Mouse (Mus musculus): ENCODE results near the gene Cbwd1. TPM values are rescaled to one million over a fixed set of nuclear protein-coding genes. Genes with fewer than 3 reads are reported as not detected.

The Cbwd1 gene
- polyA plus RNA-seq (2015; fragmentation: Nextera tagmentation; extraction: Ambion mirVana), result 16.3 and 18.7 TPM in 2 replicates

DNA sequence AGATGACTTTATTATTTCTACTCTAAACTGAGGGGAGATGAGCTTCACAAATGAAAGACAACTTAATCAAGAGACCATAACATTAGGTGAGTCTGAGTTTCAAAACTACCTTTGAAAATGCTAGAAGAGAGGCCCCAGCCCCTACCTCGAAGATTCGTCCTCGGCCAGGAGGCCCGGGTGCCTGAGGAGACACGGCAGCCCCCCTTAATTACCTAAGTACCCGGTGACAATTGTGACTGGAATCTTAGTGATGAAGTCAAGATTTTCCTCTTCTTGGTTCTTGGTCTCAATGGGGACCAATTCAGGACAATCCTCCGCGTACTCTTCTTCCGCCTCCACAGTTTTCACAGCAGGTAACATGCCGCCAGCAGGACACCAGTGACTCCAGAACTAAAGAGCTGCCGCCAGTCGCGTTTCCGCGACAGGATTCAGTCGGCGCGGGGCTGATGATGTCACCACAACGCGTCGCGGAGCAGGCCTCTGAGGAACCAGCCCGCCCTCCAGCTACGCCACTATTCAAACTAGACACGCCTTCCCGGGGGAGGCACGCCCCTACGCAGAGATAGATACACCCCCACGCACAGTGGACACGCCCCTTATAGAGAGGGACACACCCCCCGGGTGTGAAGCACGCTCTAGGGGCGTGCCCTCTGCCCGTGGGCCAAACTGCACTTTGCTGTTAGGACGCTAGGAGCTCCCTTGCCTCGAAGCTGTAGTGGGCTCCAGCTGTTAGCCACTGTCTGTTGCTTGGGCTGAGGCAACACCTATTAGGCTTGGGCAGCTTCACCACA is at the start of gene Cbwd1:
TSS of gene Cbwd1 (minus strand) at position 439 of the 791 bp plus-strand sequence.
- peak within 1 kb of the TSS; percentile 45; the same call in 1 of the 2 replicates for H3K27ac ChIP-seq
- under 1% methylated on average over 36 of the region's 36 CpGs for WGBS

DNA sequence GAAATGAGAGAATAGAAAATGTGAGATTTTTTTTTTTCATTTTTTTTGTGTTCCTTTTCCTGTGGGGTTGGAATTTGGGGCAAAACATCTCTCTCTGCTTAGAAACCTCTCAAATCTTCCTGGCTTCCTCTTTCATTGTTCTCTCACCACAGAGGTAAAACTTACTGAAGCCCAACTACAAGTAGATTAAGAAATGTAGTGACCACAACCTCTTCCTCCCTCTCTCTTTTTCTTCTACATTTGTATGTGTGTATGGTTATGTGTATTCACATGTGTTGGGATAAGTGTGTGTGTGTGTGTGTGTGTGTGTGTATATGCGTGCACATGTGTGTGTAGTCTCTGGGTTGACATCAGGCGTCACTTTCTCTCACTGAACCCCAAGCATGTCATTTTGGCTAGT is 47.1 kb upstream of the Cbwd1 start:
- no peaks in the 10 kb centered on the region for H3K9me3 ChIP-seq
- ATAC-seq, result no peak
- H3K9ac ChIP-seq (replicated peaks), result no peak overlapping the region
- no peak overlapping the region for H3K4me2 ChIP-seq (replicated peaks)
- H3K27me3 ChIP-seq, result no peaks in the 10 kb centered on the region; the same call in 1 of the 2 replicates
- 96% methylated on average over 2 of the region's 2 CpGs for WGBS
- no peak overlapping the region for H3K27ac ChIP-seq
- no peaks in the 10 kb centered on the region for H3K36me3 ChIP-seq
- no peak overlapping the region for H3K4me3 ChIP-seq (replicated peaks)
- 0 out of 2 replicates have a peak, but pooled peaks cover 6% of the 10 kb centered on the region for H3K4me1 ChIP-seq (replicated peaks)

More for the DNA sequence above, at the start of gene Cbwd1:
- Histone ChIP-seq H3K4me1 (replicated peaks) (peaks cover 12% of the 10 kb centered on the region), H3K9me3 (no peaks in the 10 kb centered on the region), H3K9ac (replicated peaks) (peak within 1 kb of the TSS; percentile 81), H3K4me2 (replicated peaks) (peak within 1 kb of the TSS; percentile 66), H3K4me3 (replicated peaks) (peak within 1 kb of the TSS; percentile 71), H3K27me3 (no peaks in the 10 kb centered on the region), H3K36me3 (peaks cover under 1% of the 10 kb centered on the region; the same call in 1 of the 2 replicates)
- peak; percentile 99 for ATAC-seq

DNA sequence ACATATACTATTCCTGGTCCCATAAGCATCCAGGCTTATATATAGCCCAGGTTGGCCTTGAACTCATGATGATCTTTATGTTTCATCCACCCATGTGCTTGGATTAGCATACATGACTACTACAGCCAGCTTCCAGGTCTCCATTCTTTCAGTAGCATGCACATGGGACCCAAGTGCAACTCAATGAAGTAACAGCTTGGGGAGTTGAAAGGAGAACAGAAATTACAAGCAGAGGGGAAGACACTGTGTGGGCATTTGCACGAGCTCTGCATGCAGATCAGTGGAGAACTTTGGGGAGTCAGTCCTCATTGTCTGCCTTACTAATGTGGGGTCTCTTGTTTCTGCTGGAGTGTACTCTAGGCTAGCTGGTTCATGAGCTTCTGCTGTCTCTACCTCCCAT is 45.3 kb upstream of the Cbwd1 start:
- 81% methylated on average over 1 of the region's 1 CpGs for WGBS
- Histone ChIP-seq H3K4me1 (replicated peaks) (0 out of 2 replicates have a peak, but pooled peaks cover 6% of the 10 kb centered on the region), H3K9ac (replicated peaks) (no peak overlapping the region), H3K4me3 (replicated peaks) (no peak overlapping the region), H3K36me3 (no peaks in the 10 kb centered on the region), H3K27ac (no peak overlapping the region), H3K9me3 (no peaks in the 10 kb centered on the region), H3K27me3 (peaks cover 13% of the 10 kb centered on the region), H3K4me2 (replicated peaks) (no peak overlapping the region)
- ATAC-seq, result no peak

DNA sequence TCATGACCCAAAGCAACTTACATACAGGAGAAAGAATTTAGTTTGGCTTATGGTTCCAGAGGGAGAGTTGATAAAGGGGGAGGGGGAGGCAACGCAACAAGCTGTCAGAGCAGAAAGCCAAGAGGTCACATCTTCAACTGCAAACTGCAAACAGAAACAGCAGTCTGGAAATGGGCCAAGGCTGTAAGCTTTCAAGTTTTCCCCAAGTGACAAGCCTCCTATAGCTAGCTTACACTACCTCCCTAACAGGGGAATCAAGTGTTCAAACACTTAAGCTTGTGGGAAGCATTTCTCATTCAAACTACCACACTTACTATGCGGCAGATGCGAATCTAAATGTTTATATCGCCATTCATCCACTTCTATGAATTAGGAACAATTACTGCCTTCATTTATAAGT is 42.4 kb upstream of the Cbwd1 start:
- H3K9ac ChIP-seq (replicated peaks), result no peak overlapping the region
- H3K27ac ChIP-seq, result no peak overlapping the region
- no peaks in the 10 kb centered on the region for H3K9me3 ChIP-seq
- no peak for ATAC-seq
- H3K36me3 ChIP-seq, result no peaks in the 10 kb centered on the region
- 59% methylated on average over 4 of the region's 4 CpGs for WGBS
- H3K4me1 ChIP-seq (replicated peaks), result peaks cover 15% of the 10 kb centered on the region
- H3K27me3 ChIP-seq, result peaks cover 42% of the 10 kb centered on the region
- H3K4me2 ChIP-seq (replicated peaks), result no peak overlapping the region
- H3K4me3 ChIP-seq (replicated peaks), result no peak overlapping the region

DNA sequence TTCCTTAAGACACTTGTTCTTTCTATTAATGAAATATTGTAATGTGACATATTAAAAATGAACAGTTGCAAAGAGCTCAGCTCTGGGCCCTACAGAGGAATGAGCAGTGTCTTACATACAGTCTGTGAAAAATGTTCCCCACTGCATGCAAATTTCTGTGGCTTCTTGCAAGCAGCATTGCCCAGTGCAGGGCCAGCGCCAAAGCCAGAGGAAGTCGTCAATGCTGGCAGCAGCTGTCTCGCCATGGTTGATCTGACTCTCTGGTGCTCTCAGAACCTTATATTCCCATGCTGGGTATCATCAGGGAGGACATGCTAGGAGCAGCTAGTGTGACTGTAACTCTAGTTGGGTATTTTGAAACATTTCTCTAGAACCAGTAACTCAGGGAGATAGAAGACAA is 41.4 kb upstream of the Cbwd1 start:
- Histone ChIP-seq H3K36me3 (no peaks in the 10 kb centered on the region), H3K9ac (replicated peaks) (no peak overlapping the region), H3K27ac (no peak overlapping the region), H3K4me1 (replicated peaks) (peaks cover 15% of the 10 kb centered on the region), H3K4me2 (replicated peaks) (no peak overlapping the region), H3K4me3 (replicated peaks) (no peak overlapping the region), H3K9me3 (no peaks in the 10 kb centered on the region), H3K27me3 (peaks cover 52% of the 10 kb centered on the region)
- 76% methylated on average over 3 of the region's 3 CpGs for WGBS
- ATAC-seq, result no peak

DNA sequence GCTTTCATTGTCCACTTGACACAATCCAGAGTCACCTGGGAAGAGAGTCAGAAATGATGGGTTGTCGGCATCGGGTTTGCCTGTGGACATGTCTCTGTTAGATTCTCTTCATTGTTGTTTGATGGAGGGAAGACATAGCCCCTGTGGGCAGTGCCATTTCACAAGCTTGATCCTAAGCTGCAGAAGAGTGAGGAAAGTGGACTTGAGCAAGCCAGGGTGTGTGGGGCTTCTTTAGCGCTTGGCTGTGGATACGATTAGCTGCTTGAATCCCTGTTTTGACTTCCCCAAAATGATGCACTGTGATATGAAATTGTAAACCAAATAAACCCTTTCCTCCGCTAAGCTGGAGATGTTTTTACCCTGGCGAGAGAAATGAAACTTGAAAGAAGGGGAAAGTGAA is 40.6 kb upstream of the Cbwd1 start:
- no peak overlapping the region for H3K27ac ChIP-seq
- H3K36me3 ChIP-seq, result no peaks in the 10 kb centered on the region
- H3K9me3 ChIP-seq, result no peaks in the 10 kb centered on the region
- WGBS, result 86% methylated on average over 6 of the region's 6 CpGs
- H3K4me3 ChIP-seq (replicated peaks), result no peak overlapping the region
- H3K27me3 ChIP-seq, result peaks cover 60% of the 10 kb centered on the region
- H3K9ac ChIP-seq (replicated peaks), result no peak overlapping the region
- no peak overlapping the region for H3K4me2 ChIP-seq (replicated peaks)
- no peak for ATAC-seq
- peaks cover 15% of the 10 kb centered on the region for H3K4me1 ChIP-seq (replicated peaks)

DNA sequence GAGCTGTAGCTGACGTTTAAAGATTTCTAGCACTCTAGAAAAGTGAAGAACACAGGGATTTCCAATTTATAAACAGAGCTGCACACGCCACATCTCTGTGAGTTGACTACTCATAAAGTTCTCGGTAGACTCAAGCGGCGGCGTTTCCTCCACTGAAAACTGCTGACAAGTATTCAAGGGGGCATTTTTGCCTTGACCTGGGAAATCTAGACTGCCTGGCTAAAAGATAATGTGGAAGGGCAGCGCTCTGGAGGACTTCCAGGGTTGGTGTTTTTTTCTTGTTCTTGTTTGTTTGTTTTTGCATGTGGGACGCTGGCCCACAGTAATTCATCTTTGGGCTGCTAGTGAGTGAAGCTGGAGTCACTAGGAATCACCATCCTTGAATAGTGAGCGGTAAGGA is 38.7 kb upstream of the Cbwd1 start:
- Histone ChIP-seq H3K27ac (no peak overlapping the region), H3K4me3 (replicated peaks) (peak overlapping the region; percentile 71), H3K27me3 (peaks cover 72% of the 10 kb centered on the region), H3K36me3 (no peaks in the 10 kb centered on the region), H3K4me1 (replicated peaks) (peaks cover 15% of the 10 kb centered on the region), H3K9ac (replicated peaks) (no peak overlapping the region), H3K4me2 (replicated peaks) (peak overlapping the region; percentile 100), H3K9me3 (no peaks in the 10 kb centered on the region)
- ATAC-seq, result no peak
- 37% methylated on average over 9 of the region's 9 CpGs for WGBS

DNA sequence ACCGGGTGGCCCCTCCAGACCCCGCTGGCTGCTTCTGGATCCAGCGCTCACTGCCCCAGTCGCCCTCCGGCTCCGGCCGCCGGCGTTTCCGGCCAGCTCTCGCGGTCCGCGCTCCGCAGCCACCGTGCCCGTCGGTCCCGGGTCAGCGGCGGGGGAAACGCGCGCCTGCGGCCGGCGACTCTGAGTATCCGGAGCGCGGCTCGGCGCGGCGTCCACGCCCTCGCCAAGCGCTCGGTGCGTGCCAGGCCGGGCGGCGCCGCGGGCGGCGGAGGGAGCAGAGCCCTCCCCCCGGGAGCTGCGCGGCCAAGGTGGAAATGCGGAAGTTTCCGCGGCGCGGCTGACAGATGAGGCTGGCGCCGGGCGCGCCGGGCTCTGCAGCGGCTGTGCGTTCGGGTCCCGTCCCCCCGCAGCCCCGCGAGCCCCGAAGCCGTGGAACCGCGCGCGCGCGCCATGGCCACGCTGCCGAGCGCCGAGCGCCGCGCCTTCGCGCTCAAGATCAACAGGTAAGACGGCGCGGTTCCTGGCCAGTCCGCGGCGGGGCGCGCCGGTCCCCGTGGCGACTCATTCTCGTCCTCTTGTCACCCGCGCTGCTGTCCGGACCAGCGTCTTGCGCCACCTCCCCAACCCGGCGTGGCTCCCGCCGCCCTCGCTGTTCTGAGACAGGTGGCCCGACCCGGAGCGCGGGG is 37.9 kb upstream of the Cbwd1 start, which contains the start of gene Dock8:
TSS of gene Dock8 (plus strand) at position 334 of the 686 bp plus-strand sequence.
- peak within 1 kb of the TSS; percentile 49 for H3K9ac ChIP-seq (replicated peaks)
- no peaks in the 10 kb centered on the region for H3K9me3 ChIP-seq
- no peaks in the 10 kb centered on the region for H3K36me3 ChIP-seq
- H3K27ac ChIP-seq, result no peak within 1 kb of the TSS
- under 1% methylated on average over 91 of the region's 109 CpGs for WGBS
- H3K27me3 ChIP-seq, result peaks cover 72% of the 10 kb centered on the region
- H3K4me3 ChIP-seq (replicated peaks), result peak within 1 kb of the TSS; percentile 71
- H3K4me2 ChIP-seq (replicated peaks), result peak within 1 kb of the TSS; percentile 100
- peaks cover 15% of the 10 kb centered on the region for H3K4me1 ChIP-seq (replicated peaks)
- ATAC-seq, result peak; percentile 56; the same call in 1 of the 2 replicates

DNA sequence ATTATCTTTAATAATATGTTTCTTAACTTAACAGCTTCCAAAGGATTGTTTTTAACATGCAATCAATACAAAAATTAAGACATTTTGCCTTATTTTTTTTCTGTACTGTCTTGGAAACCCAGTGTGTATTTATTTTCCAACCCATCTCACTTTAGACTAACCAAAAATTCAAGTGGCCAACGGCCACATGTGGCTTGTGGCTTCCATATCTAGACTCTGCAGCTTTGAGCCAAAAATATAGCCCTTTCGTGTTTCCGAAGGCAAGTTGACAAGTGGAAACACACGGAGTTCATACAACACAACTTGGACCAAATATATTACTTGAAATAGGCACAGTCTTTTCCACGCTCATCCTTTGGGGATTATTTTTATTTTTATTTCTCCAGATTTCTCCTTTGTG is 37.2 kb upstream of the Cbwd1 start:
- Histone ChIP-seq H3K4me3 (replicated peaks) (0 out of 2 replicates have a peak overlapping the region, but pooled peaks have one; percentile 71), H3K4me2 (replicated peaks) (peak overlapping the region; percentile 100; the same call in 1 of the 2 replicates), H3K27me3 (peaks cover 72% of the 10 kb centered on the region), H3K9me3 (no peaks in the 10 kb centered on the region), H3K9ac (replicated peaks) (no peak overlapping the region), H3K4me1 (replicated peaks) (peaks cover 8% of the 10 kb centered on the region), H3K36me3 (no peaks in the 10 kb centered on the region), H3K27ac (no peak overlapping the region)
- no peak for ATAC-seq
- 79% methylated on average over 5 of the region's 5 CpGs for WGBS

DNA sequence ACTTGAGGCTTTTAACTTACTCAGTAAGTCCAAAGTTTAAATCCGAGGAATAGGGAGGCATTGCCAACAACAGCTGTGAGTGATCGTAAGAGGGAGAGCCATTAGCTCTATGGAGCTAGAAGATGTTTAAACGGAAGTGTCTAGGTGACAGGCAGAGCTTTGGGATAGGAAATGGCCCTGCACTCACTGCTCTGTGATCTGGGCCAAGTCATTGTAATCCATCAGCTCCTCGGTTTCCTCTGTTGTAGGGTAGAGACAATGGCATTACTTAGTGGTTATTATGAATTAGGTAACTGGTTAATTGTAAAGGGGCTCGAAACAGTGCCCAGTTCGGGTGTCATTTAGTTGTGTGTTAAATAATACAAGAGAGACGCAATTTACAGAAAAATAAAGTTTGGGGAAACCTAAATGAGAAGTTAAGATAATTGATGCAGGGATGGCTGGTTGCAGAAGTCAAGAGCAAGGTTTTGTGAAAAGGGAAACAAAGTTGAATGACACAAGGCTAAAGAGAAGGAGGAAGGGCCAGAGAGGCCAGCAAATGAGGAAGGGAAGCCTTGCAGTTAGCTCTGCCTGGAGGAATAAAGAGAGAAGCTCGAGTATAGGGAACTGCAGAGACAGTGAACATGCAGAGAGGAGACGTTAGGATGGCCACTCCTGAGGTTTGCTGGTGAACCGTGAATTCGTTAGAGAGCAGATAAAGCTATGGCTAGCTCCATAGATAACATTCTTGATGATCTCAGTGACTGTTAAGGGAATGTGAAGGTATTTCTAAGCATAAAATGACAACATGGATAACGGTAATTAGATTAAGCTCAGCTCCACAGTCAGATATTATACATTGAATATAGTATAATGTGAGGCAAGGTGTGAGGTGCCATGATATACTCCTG is 35.6 kb upstream of the Cbwd1 start:
- Histone ChIP-seq H3K9me3 (no peaks in the 10 kb centered on the region), H3K4me2 (replicated peaks) (no peak overlapping the region), H3K27ac (no peak overlapping the region), H3K36me3 (no peaks in the 10 kb centered on the region), H3K27me3 (peaks cover 62% of the 10 kb centered on the region), H3K4me1 (replicated peaks) (peaks cover 8% of the 10 kb centered on the region), H3K4me3 (replicated peaks) (no peak overlapping the region), H3K9ac (replicated peaks) (no peak overlapping the region)
- no peak for ATAC-seq
- WGBS, result 74% methylated on average over 12 of the region's 12 CpGs

DNA sequence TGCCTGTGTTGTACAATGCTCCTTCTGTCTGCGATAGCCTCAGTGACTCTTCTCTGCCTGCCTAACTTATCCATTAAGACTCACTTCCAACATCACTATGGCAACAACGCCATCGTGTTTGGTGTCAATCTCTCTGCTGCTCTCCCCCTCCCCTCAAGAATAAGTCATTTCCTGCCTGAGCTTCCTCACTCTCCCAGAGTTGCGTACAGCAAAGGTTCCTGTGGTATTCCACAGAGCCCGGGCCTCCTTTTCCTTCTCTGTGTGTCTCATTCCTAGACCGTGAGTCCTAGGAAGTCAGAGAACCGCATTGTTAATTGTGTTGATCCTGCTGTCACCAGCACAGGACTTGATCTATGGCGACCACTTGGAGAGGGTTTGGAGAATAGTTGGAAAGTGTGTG is 33.5 kb upstream of the Cbwd1 start:
- Histone ChIP-seq H3K36me3 (no peaks in the 10 kb centered on the region), H3K27me3 (peaks cover 41% of the 10 kb centered on the region), H3K27ac (no peak overlapping the region), H3K9ac (replicated peaks) (no peak overlapping the region), H3K4me1 (replicated peaks) (peaks cover 6% of the 10 kb centered on the region), H3K9me3 (no peaks in the 10 kb centered on the region), H3K4me2 (replicated peaks) (no peak overlapping the region), H3K4me3 (replicated peaks) (no peak overlapping the region)
- 66% methylated on average over 8 of the region's 8 CpGs for WGBS
- ATAC-seq, result no peak
